Mouse (Mus musculus) right cerebral cortex, postnatal 10 days (tissue): Measurements from ENCODE around the gene Gm10570.

Source experiments
- DNase-seq, 2 experiments: peaks; one replicate each; pipeline ENCODE4 v3.0.0; 2021; ENCODE audit warnings: low spot score in 2 of 2

Gm10570 gene

GRCm38 (mm10) chr4:130270089-130270488 is 38.4 kb downstream of the Gm10570 start:
- peak; percentile 64 to 79 for DNase-seq

DNA sequence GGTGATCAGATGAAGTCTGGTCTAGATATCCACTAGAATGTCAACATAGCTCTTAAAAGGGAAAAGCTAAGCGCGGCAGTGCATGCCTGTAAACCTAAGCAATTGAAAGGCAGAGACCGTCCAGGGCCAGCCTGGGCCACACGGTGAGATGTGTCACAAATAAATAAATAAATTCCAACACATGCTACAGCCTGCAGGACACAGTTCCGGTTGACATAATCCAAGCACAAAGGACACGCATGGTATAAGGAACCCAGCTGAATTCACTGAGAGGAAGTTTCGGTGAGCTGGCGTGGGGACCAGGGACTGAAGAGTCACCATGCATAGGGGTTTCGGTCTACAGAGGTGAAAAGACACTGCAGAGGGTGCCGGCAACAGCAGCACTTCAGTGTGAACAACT is 39.7 kb downstream of the Gm10570 start:
- no peak for DNase-seq

- no peak for DNase-seq
These were observed 41.4 kb downstream of the Gm10570 start for GRCm38 (mm10) chr4:130267069-130267468.

DNA sequence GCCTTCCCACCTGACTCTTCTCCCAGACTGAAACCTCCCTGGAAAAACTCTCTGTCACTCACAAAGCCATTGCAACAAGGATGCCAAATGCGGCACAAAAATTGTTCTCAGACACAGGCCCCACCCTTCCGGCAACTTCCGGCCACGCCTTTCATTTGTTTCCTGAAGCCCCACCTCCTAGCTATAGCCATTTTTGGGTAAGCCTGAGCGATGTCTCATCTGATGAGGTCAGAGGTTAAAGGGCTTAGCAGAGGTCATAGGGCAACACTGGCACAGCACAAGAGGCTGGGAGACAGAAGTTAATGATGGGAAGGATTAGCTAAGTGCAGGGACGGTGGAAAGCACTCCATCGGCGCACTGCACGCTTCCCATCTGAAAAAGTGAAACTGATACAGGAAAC is 41.9 kb downstream of the Gm10570 start:
- DNase-seq, result no peak

DNA sequence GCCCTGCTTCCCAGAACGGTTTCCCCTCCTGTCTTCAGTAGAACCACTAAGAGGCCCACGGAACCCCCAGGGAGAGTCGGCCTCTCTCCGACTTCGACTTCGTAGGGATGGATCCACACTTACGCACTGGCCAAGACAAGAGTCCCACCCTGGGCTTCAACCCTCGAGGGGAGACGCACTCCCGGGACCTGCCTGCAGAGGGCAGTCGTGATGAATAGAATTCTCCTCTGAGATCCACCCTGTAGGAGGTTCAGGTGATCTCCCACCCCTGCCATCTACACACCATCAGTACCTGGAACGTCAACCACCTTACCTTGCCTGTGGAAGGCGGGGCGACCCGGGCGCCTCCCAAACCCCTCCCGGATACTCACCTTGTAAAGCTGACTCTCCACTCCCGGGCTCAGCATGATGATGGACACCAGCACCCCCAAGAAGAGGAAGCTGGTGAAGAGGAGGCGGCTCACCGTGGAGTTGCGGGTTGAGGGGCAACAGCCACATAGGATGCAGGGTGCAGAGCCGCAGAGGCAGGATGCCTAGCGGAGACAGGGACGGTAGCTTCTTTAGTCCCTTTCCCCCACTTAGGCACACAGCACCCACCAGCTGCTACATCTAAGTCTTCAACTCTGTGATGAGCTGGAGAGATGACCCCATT is 43.6 kb downstream of the Gm10570 start:
- DNase-seq, result peak; percentile 48 to 62

DNA sequence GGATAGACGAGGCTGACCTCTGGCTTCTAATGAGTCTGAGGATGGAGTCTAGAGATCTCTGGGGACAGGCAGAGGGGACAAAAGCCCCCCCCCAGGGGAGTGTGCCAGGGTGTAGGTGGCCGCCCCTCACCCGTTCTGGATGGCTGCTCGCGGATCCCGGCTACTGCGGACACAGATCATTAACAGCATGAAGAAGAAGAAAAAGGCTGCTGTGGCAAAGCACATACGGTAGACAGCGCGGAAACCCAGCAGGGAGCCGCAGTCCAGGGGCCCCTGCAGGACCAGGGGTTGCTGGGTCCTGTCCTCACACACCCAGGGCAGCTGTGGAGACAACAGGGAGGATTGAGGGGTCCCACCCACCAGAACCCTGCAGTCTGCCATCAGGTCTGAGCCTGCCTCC is 44.3 kb downstream of the Gm10570 start:
- no peak for DNase-seq

DNA sequence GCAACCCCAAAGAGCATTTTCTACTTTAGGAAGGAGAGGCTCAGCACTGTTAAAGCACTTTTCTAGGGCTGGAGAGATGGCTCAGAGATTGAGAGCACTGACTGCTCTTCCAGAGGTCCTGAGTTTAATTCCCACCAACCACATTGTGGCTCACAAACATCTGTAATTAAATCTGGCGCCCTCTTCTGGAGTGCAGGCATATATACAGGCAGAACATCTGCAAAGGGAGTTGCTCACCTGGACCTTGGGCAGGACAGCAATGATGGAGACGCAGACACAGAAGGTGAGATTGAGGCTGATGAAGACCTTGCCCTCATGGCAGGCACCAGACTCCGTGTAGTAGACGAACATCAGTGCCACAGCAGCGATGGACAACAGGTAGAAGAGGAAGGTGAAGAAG is 48.1 kb downstream of the Gm10570 start:
- DNase-seq, result no peak
